Mouse (Mus musculus) Muller cell, postnatal 12 days (primary cell): ENCODE results near the gene Clstn3.
"Not testable (repeated sequence)": the region's sequence is repeated elsewhere in the genome, so short reads cannot be mapped to it uniquely, and the experiment has no call there.

ENCODE experiments used
- DNase-seq: peaks from one replicate; pipeline ENCODE4 v3.0.0-alpha.2; 2015; ENCODE audit errors: inconsistent ontology term

The Clstn3 gene

GRCm38 (mm10) chr6:124478874-124479572, 14.4 kb upstream of the Clstn3 start:
- no peak for DNase-seq

GRCm38 (mm10) chr6:124477922-124478651, 13.5 kb upstream of the Clstn3 start:
- no peak for DNase-seq

- no peak for DNase-seq
These were observed 12.6 kb upstream of the Clstn3 start for GRCm38 (mm10) chr6:124477221-124477655.

DNA sequence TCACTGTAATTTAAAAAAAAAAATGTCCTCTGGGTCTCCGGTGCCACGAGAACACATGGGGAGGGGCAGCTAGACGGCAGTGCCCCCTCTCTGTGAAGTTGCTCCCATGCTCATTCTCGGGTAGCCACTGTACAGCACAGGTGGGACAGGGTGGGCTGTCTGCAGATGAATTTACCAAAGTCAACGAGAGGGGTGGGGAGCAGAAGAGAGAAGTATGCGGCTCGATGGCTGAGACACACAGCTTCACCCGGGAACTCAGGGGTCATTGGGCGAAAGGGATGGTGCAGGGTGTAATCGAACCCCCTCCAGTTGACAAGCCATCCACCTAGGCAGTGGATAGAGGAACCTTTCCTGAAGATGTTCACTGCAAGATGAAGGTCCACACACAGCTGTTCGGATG, 12.2 kb upstream of the Clstn3 start:
- DNase-seq = no peak

GRCm38 (mm10) chr6:124476216-124476615, 11.6 kb upstream of the Clstn3 start:
- DNase-seq = no peak

DNA sequence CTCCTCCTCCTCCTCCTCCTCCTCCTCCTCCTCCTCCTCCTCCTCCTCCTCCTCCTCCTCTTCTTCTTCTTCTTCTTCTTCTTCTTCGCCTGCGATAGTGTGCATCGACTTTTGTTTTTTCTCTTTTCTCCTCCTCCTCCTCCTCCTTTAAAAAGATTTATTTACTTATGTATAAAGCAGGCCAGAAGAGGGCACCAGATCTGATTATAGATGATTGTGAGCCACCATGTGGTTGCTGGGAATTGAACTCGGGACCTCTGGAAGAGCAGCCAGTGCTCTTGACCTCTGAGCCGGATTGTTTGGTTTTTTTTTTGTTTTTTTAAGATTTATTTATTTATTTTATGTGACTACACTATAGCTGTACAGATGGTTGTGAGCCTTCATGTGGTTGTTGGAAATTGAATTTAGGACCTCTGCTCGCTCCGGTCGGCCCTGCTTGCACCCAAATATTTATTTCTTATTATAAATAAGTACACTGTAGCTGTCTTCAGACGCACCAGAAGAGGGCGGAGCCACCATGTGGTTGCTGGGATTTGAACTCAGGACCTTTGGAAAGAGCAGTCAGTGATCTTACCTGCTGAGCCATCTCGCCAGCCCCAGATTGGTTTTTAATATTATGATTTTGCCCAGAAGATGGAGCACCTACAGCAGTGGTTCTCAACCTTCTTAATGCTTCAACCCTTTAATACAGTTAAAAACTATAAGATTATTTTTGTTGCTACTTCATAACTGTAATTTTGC, 10.9 kb upstream of the Clstn3 start:
- not testable (repeated sequence) for DNase-seq

DNA sequence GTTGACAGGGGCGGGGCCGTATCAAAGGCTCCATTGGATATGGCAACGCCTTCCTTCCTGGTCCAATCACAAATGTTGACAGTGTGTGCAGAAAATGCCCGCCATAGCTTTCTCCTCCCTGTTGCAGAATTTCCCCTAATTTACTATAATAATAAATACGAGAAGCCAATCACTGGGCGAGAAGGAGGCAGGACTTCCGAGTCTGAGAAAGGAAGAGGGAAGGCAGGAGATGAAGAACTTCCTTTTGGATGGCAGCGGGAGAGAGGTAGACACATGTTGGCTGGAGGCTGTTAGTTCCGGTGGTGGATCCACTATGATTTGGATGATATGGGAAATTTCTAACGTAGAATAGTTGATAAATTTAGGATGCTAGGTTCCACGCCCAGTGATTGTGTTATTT, 10.0 kb upstream of the Clstn3 start:
- DNase-seq = no peak

DNA sequence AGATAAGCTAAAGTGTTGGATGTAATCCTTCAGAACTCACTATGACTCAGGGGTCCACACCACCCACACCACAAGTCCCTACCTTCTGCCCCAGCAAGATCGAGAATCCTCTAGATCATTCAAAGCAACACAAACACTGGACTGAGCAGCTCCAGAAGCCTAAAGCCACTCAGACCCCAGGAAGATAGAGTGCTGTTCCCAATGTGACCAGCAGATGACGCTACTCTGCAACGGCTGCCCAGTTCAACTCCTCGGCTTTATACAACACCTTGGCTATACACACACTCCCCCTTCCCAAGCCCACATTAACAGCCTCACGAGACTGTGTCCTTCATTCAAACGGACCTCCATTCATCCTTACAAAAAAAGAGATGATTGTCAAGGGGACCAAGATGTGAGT, 8.2 kb upstream of the Clstn3 start:
- DNase-seq = no peak

DNA sequence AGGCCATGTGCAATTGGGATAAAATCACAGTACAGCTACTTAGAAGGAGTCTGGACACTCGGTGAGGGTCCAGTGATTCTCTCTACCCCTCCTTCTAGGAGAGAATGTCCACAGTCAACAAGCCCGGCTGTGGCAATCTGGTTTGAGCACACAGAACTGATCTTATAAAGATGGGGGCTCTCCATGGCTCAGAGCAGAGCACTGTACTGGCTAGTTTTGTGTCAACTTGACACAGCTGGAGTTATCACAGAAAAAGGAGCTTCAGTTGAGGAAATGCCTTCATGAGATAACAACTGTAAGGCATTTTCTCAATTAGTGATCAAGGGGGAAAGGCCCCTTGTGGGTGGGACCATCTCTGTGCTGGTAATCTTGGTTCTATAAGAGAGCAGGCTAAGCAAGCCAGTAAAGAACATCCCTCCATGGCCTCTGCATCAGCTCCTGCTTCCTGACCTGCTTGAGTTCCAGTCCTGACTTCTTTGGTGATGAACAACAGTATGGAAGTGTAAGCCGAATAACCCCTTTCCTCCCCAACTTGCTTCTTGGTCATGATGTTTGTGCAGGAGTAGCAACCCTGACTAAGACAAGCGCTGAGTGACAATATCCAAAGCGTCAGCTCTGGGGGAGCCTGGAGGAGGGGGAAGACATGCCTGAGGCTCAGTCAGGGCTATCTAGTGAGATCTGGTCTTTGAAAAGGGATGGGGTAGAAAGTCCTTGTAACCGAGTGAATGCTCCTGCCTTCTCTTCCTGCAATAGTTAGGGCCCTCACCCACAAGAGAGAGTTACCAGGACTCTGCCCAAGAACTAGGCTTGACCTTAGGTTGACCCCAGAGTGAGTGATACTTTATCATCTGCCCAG, 7.4 kb upstream of the Clstn3 start:
- DNase-seq = not testable (repeated sequence)

DNA sequence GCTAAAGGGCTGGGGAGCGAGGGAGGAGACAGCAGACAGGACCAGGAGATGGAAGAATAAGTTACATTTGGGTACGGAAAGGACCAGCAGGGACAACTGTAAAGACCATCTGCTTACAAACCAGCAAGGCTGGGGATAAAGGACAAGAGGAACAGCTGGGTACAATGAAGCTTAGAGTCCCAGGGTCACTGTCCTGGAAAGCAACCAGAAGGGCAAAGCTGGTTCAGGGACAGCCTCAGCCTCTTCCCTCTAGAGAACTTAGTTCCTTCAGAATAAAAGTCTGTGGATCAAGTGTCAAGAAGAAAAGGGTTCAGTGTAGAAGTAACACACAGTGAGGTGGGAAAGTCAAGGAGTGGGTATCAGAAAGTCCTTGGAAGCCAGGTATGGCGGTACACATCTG, 6.5 kb upstream of the Clstn3 start:
- DNase-seq = no peak

GRCm38 (mm10) chr6:124465729-124466128, 1.1 kb upstream of the Clstn3 start:
- no peak for DNase-seq

- no peak for DNase-seq
These were observed 705 bp upstream of the Clstn3 start for GRCm38 (mm10) chr6:124465299-124465698.

- DNase-seq = no peak
These were observed 708 bp downstream of the Clstn3 start for GRCm38 (mm10) chr6:124463881-124464291.

- no peak for DNase-seq
These were observed 5.2 kb downstream of the Clstn3 start for GRCm38 (mm10) chr6:124459388-124459787.

DNA sequence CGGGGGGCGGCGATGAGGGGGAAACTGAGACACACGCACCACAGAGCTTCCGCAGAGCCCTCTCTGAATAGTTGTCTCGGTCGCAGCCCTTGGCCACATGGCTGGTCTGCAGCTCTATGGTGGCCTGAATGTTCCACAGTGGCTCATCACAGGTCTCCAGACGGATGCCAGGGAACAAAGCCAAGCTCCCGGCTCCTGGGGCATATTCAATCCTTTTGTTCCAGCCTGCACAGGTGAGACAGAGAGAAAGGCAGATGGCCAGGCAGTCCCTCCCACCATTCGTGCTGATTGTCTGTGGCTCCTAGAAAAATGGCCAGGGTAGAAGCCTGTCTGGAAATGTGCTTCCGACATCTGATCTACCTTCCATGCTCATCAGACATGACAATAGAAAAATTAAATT, 6.1 kb downstream of the Clstn3 start:
- no peak for DNase-seq

DNA sequence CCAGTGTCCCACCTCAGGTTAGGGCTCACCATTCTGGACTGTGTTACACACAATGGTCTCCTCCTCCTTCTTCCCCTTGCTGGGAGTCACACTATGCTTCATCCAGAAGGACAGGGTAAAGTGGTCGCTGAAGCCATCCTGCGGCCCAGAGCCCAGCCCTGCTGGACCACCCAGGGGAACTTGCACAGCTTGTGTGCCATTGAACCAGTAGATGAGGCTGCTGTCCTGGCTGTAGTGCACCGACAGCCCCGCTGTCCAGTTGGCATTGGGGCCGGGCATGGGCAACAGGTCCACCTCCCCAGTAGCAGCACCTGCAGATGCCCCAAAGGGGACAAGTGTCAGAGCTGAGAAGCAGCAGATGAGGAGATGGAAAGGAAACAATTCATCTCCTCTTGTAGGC, 6.8 kb downstream of the Clstn3 start:
- DNase-seq = no peak

DNA sequence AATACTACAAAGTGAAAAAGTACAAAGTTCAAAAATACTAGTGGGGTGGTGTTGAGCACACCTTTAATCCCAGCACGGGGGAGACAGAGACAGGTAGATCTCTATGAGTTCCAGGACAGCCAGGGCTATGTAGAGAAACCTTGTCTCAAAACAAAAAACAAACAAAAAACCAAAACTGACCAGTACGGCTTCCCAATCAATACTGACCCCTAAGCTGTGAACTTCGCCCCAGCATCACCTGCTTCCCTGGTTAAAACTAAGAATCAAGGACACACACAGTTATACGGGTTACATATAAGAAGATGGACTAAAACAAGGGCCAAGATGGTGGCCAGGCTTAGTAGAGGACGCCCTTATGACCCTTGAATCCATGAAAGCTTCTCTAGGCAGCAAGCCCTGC, 8.4 kb downstream of the Clstn3 start:
- no peak for DNase-seq

GRCm38 (mm10) chr6:124453756-124454155, 10.8 kb downstream of the Clstn3 start:
- no peak for DNase-seq

DNA sequence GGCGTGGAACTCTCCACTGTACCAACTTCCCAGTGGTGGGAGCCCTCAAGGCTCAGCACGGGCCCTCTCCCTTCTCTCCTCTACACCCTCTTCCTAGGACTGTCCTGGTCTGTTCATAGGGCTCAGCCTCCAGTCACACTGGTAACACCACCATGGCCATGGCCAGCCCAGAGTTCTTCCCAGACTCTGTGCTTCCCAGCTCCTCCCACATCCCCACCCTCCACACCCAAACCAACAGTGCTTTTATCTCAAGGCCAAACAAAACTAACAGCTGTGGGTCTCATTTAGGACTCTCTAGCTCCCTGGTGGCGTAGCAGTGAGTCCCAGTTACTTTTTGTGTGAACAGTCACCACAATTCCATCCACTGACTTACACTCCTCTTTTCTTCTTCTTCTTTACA, 12.6 kb downstream of the Clstn3 start:
- DNase-seq = no peak

- DNase-seq = no peak
These were observed 14.8 kb downstream of the Clstn3 start for GRCm38 (mm10) chr6:124449668-124450383.
